Mouse (Mus musculus): ENCODE data around the gene Gm20715. TPM values are rescaled to one million over a fixed set of nuclear protein-coding genes. Genes with fewer than 3 reads are reported as not detected.

The Gm20715 gene
- polyA plus RNA-seq, 2 experiments: 0.03 TPM; not detected in 1

- Histone ChIP-seq H3K4me1 (ENCODE audit: control insufficient read depth, insufficient read depth, low read length) (no peaks in the 10 kb centered on the region), H3K36me3 (ENCODE audit: control insufficient read depth, insufficient read depth, low read length) (no peaks in the 10 kb centered on the region), H3K27ac (replicated peaks; ENCODE audit: low read depth, low read length) (no peak overlapping the region), H3K4me2 (replicated peaks; ENCODE audit: low read depth, low read length, severe bottlenecking) (no peak overlapping the region), H3K4me3 (replicated peaks; ENCODE audit: low read length) (no peak overlapping the region), H3K9me3 (ENCODE audit: control insufficient read depth, low read length) (peaks cover 4% of the 10 kb centered on the region; the same call in 1 of the 2 replicates), H3K9ac (ENCODE audit: low read depth, low read length, severe bottlenecking) (no peak overlapping the region), H3K27me3 (ENCODE audit: control insufficient read depth, insufficient read depth, low read length) (no peaks in the 10 kb centered on the region)
- 82% methylated on average over 3 of the region's 3 CpGs for WGBS
- no peak for TF ChIP-seq POLR2A (IDR thresholded peaks at IDR 0.05; ENCODE audit: borderline replicate concordance, extremely low read depth, insufficient read depth, insufficient read length)
- ATAC-seq (ENCODE audit: low FRiP score, low read depth) (no peak), DNase-seq (ENCODE audit: low spot score) (no peak)
Measured at GRCm38 (mm10) chr7:6429381-6429780, 19.3 kb downstream of the Gm20715 start.

- Histone ChIP-seq H3K4me3 (replicated peaks; ENCODE audit: low read length) (no peak overlapping the region), H3K4me2 (replicated peaks; ENCODE audit: low read depth, low read length, severe bottlenecking) (no peak overlapping the region), H3K9me3 (ENCODE audit: control insufficient read depth, low read length) (peaks cover 4% of the 10 kb centered on the region; the same call in 1 of the 2 replicates), H3K36me3 (ENCODE audit: control insufficient read depth, insufficient read depth, low read length) (no peaks in the 10 kb centered on the region), H3K27me3 (ENCODE audit: control insufficient read depth, insufficient read depth, low read length) (no peaks in the 10 kb centered on the region), H3K27ac (replicated peaks; ENCODE audit: low read depth, low read length) (no peak overlapping the region), H3K4me1 (ENCODE audit: control insufficient read depth, insufficient read depth, low read length) (no peaks in the 10 kb centered on the region), H3K9ac (ENCODE audit: low read depth, low read length, severe bottlenecking) (no peak overlapping the region)
- no peak for ATAC-seq (ENCODE audit: low FRiP score, low read depth)
- 42% methylated on average over 2 of the region's 2 CpGs for WGBS
- DNase-seq (ENCODE audit: low spot score): no peak
- TF ChIP-seq POLR2A (IDR thresholded peaks at IDR 0.05; ENCODE audit: borderline replicate concordance, extremely low read depth, insufficient read depth, insufficient read length): no peak
Measured at GRCm38 (mm10) chr7:6430342-6430741, 20.3 kb downstream of the Gm20715 start.

GRCm38 (mm10) chr7:6438388-6438787, 28.3 kb downstream of the Gm20715 start, which contains the start of gene Olfr1344:
Gene Olfr1344, plus strand, starts transcription at chr7:6438688.
- no peaks in the 10 kb centered on the region for H3K27me3 ChIP-seq (ENCODE audit: control insufficient read depth, insufficient read depth, low read length)
- DNase-seq (ENCODE audit: low spot score) (no peak), ATAC-seq (ENCODE audit: low FRiP score, low read depth) (no peak)
- H3K4me3 ChIP-seq (replicated peaks; ENCODE audit: low read length): no peak within 1 kb of the TSS
- no peaks in the 10 kb centered on the region for H3K4me1 ChIP-seq (ENCODE audit: control insufficient read depth, insufficient read depth, low read length)
- H3K36me3 ChIP-seq (ENCODE audit: control insufficient read depth, insufficient read depth, low read length): no peaks in the 10 kb centered on the region
- H3K9me3 ChIP-seq (ENCODE audit: control insufficient read depth, low read length): no peaks in the 10 kb centered on the region
- TF ChIP-seq POLR2A (IDR thresholded peaks at IDR 0.05; ENCODE audit: borderline replicate concordance, extremely low read depth, insufficient read depth, insufficient read length): no peak
- no peak within 1 kb of the TSS for H3K27ac ChIP-seq (replicated peaks; ENCODE audit: low read depth, low read length)
- no peak within 1 kb of the TSS for H3K9ac ChIP-seq (ENCODE audit: low read depth, low read length, severe bottlenecking)
- WGBS: 82% methylated on average over 3 of the region's 3 CpGs
- H3K4me2 ChIP-seq (replicated peaks; ENCODE audit: low read depth, low read length, severe bottlenecking): no peak within 1 kb of the TSS

GRCm38 (mm10) chr7:6441173-6441572, 31.1 kb downstream of the Gm20715 start:
- H3K36me3 ChIP-seq (ENCODE audit: control insufficient read depth, insufficient read depth, low read length): no peaks in the 10 kb centered on the region
- H3K27me3 ChIP-seq (ENCODE audit: control insufficient read depth, insufficient read depth, low read length): no peaks in the 10 kb centered on the region
- no peak overlapping the region for H3K4me3 ChIP-seq (replicated peaks; ENCODE audit: low read length)
- H3K4me1 ChIP-seq (ENCODE audit: control insufficient read depth, insufficient read depth, low read length): no peaks in the 10 kb centered on the region
- 70% methylated on average over 2 of the region's 2 CpGs for WGBS
- H3K9me3 ChIP-seq (ENCODE audit: control insufficient read depth, low read length): no peaks in the 10 kb centered on the region
- DNase-seq (ENCODE audit: low spot score) (no peak), ATAC-seq (ENCODE audit: low FRiP score, low read depth) (no peak)
- H3K4me2 ChIP-seq (replicated peaks; ENCODE audit: low read depth, low read length, severe bottlenecking): no peak overlapping the region
- no peak for TF ChIP-seq POLR2A (IDR thresholded peaks at IDR 0.05; ENCODE audit: borderline replicate concordance, extremely low read depth, insufficient read depth, insufficient read length)
- H3K9ac ChIP-seq (ENCODE audit: low read depth, low read length, severe bottlenecking): no peak overlapping the region
- H3K27ac ChIP-seq (replicated peaks; ENCODE audit: low read depth, low read length): no peak overlapping the region

- 79% methylated on average over 5 of the region's 5 CpGs for WGBS
Measured at GRCm38 (mm10) chr7:6447771-6448170, 37.7 kb downstream of the Gm20715 start.

GRCm38 (mm10) chr7:6455868-6456267, 45.8 kb downstream of the Gm20715 start, which contains the start of gene Olfr1336:
Gene Olfr1336, plus strand, starts transcription at chr7:6456168.
- Histone ChIP-seq H3K4me3 (replicated peaks; ENCODE audit: low read length) (no peak within 1 kb of the TSS), H3K27ac (replicated peaks; ENCODE audit: low read depth, low read length) (no peak within 1 kb of the TSS), H3K9me3 (ENCODE audit: control insufficient read depth, low read length) (no peaks in the 10 kb centered on the region), H3K4me2 (replicated peaks; ENCODE audit: low read depth, low read length, severe bottlenecking) (no peak within 1 kb of the TSS), H3K36me3 (ENCODE audit: control insufficient read depth, insufficient read depth, low read length) (no peaks in the 10 kb centered on the region), H3K27me3 (ENCODE audit: control insufficient read depth, insufficient read depth, low read length) (no peaks in the 10 kb centered on the region), H3K4me1 (ENCODE audit: control insufficient read depth, insufficient read depth, low read length) (no peaks in the 10 kb centered on the region), H3K9ac (ENCODE audit: low read depth, low read length, severe bottlenecking) (no peak within 1 kb of the TSS)
- ATAC-seq (ENCODE audit: low FRiP score, low read depth): no peak
- no peak for DNase-seq (ENCODE audit: low spot score)
- no peak for TF ChIP-seq POLR2A (IDR thresholded peaks at IDR 0.05; ENCODE audit: borderline replicate concordance, extremely low read depth, insufficient read depth, insufficient read length)

More at GRCm38 (mm10) chr7:6447771-6448170, 37.7 kb downstream of the Gm20715 start:
- no peak overlapping the region for H3K27ac ChIP-seq (replicated peaks; ENCODE audit: low read depth, low read length)
- no peak overlapping the region for H3K9ac ChIP-seq (ENCODE audit: low read depth, low read length, severe bottlenecking)
- no peaks in the 10 kb centered on the region for H3K27me3 ChIP-seq (ENCODE audit: control insufficient read depth, insufficient read depth, low read length)
- TF ChIP-seq POLR2A (IDR thresholded peaks at IDR 0.05; ENCODE audit: borderline replicate concordance, extremely low read depth, insufficient read depth, insufficient read length): no peak
- H3K4me1 ChIP-seq (ENCODE audit: control insufficient read depth, insufficient read depth, low read length): no peaks in the 10 kb centered on the region
- no peak for ATAC-seq (ENCODE audit: low FRiP score, low read depth)
- H3K4me3 ChIP-seq (replicated peaks; ENCODE audit: low read length): no peak overlapping the region
- H3K36me3 ChIP-seq (ENCODE audit: control insufficient read depth, insufficient read depth, low read length): no peaks in the 10 kb centered on the region
- no peak overlapping the region for H3K4me2 ChIP-seq (replicated peaks; ENCODE audit: low read depth, low read length, severe bottlenecking)
- DNase-seq (ENCODE audit: low spot score): no peak
- no peaks in the 10 kb centered on the region for H3K9me3 ChIP-seq (ENCODE audit: control insufficient read depth, low read length)
